Mouse (Mus musculus): ENCODE measurements around the gene Islr. TPM values are rescaled to one million over a fixed set of nuclear protein-coding genes. Genes with fewer than 3 reads are reported as not detected.

Gene Islr
- total and polyA plus RNA-seq, 3 experiments, result not detected

- TF ChIP-seq RAD21 (IDR thresholded peaks at IDR 0.05; ENCODE audit: low read depth, low read length), result peak; percentile 85
- no peak for TF ChIP-seq ETS1 (IDR thresholded peaks at IDR 0.05; ENCODE audit: low read depth, low read length)
- TF ChIP-seq CHD2 (IDR thresholded peaks at IDR 0.05; ENCODE audit: low read length), result no peak
- no peak for TF ChIP-seq EP300 (IDR thresholded peaks at IDR 0.05; ENCODE audit: low read depth in 1 of 2, low read length in 2 of 2)
- TF ChIP-seq CHD1 (IDR thresholded peaks at IDR 0.05; ENCODE audit: low read depth, low read length), result no peak
Observed at GRCm38 (mm10) chr9:58204448-58205000, 418 bp upstream of the Islr start (continued).

- H3K9ac ChIP-seq (ENCODE audit: control insufficient read depth, low read depth, low read length, poor library complexity, severe bottlenecking), result no peak overlapping the region
- H3K79me2 ChIP-seq (ENCODE audit: control insufficient read depth, insufficient read depth, low read length, poor library complexity), result no peaks in the 10 kb centered on the region
- H3K36me3 ChIP-seq (ENCODE audit: control insufficient read depth in 1 of 2, insufficient read depth in 2 of 2, low read length in 2 of 2), result peaks cover 0 to 4% of the 10 kb centered on the region in 2 experiments; a peak in 2 of 4 replicates
- no peak for TF ChIP-seq TBP (IDR thresholded peaks at IDR 0.05; ENCODE audit: low read depth, low read length)
- no peak for TF ChIP-seq EP300 (IDR thresholded peaks at IDR 0.05; ENCODE audit: low read depth in 1 of 2, low read length in 2 of 2)
- TF ChIP-seq ETS1 (IDR thresholded peaks at IDR 0.05; ENCODE audit: low read depth, low read length), result no peak
- TF ChIP-seq ZC3H11A (IDR thresholded peaks at IDR 0.05; ENCODE audit: low read depth, low read length), result no peak
- TF ChIP-seq POLR2AphosphoS2 (IDR thresholded peaks at IDR 0.05; ENCODE audit: low read length), result no peak
- no peak for TF ChIP-seq ELF1 (IDR thresholded peaks at IDR 0.05; ENCODE audit: low read depth, low read length)
- TF ChIP-seq NRF1 (IDR thresholded peaks at IDR 0.05; ENCODE audit: insufficient read depth, low read depth, low read length, poor library complexity, severe bottlenecking), result no peak
- TF ChIP-seq TCF12 (IDR thresholded peaks at IDR 0.05; ENCODE audit: low read depth, low read length), result no peak
- TF ChIP-seq POLR2AphosphoS5 (IDR thresholded peaks at IDR 0.05; ENCODE audit: borderline replicate concordance, low read depth, low read length), result no peak
- TF ChIP-seq MAX (IDR thresholded peaks at IDR 0.05; ENCODE audit: low read length), result no peak
- no peak for TF ChIP-seq GABPA (IDR thresholded peaks at IDR 0.05; ENCODE audit: low read depth, low read length)
- peaks cover 0 to 10% of the 10 kb centered on the region in 2 experiments; a peak in 2 of 4 replicates for H3K4me1 ChIP-seq (ENCODE audit: control insufficient read depth in 1 of 2, insufficient read depth in 2 of 2, low read length in 2 of 2)
- DNase-seq (ENCODE audit: low read depth, low spot score), result no peak
- no peaks in the 10 kb centered on the region for H3K27me3 ChIP-seq (ENCODE audit: control insufficient read depth in 1 of 2, insufficient read depth in 2 of 2, low read length in 2 of 2)
- H3K9me3 ChIP-seq (replicated peaks; ENCODE audit: insufficient read depth, low read length), result no peaks in the 10 kb centered on the region
- no peak overlapping the region for H3K27ac ChIP-seq (ENCODE audit: control insufficient read depth, low read depth, low read length)
- H3K4me3 ChIP-seq (ENCODE audit: control insufficient read depth in 1 of 2, insufficient read depth in 1 of 2, low read depth in 2 of 2, low read length in 2 of 2), result no peak overlapping the region
Observed at GRCm38 (mm10) chr9:58202676-58203453, 1.2 kb downstream of the Islr start.

GRCm38 (mm10) chr9:58201861-58202549, 2.1 kb downstream of the Islr start:
- DNase-seq (ENCODE audit: low read depth, low spot score), result no peak
- Histone ChIP-seq H3K9me3 (replicated peaks; ENCODE audit: insufficient read depth, low read length) (no peaks in the 10 kb centered on the region), H3K9ac (ENCODE audit: control insufficient read depth, low read depth, low read length, poor library complexity, severe bottlenecking) (no peak overlapping the region), H3K79me2 (ENCODE audit: control insufficient read depth, insufficient read depth, low read length, poor library complexity) (no peaks in the 10 kb centered on the region), H3K27me3 (ENCODE audit: control insufficient read depth in 1 of 2, insufficient read depth in 2 of 2, low read length in 2 of 2) (no peaks in the 10 kb centered on the region), H3K27ac (ENCODE audit: control insufficient read depth, low read depth, low read length) (no peak overlapping the region), H3K4me1 (ENCODE audit: control insufficient read depth in 1 of 2, insufficient read depth in 2 of 2, low read length in 2 of 2) (peaks cover 0 to 4% of the 10 kb centered on the region in 2 experiments; a peak in 2 of 4 replicates), H3K36me3 (ENCODE audit: control insufficient read depth in 1 of 2, insufficient read depth in 2 of 2, low read length in 2 of 2) (no peaks in the 10 kb centered on the region), H3K4me3 (ENCODE audit: control insufficient read depth in 1 of 2, insufficient read depth in 1 of 2, low read depth in 2 of 2, low read length in 2 of 2) (no peak overlapping the region)
- TF ChIP-seq MYB (IDR thresholded peaks at IDR 0.05; ENCODE audit: low read depth, low read length) (no peak), USF2 (IDR thresholded peaks at IDR 0.05; ENCODE audit: borderline replicate concordance in 1 of 2, insufficient read depth in 1 of 2, low read depth in 1 of 2, low read length in 2 of 2) (no peak), POLR2AphosphoS5 (IDR thresholded peaks at IDR 0.05; ENCODE audit: borderline replicate concordance, low read depth, low read length) (no peak), KAT2A (conservative IDR thresholded peaks at IDR 0.05; ENCODE audit: low read depth, low read length) (no peak), ZMIZ1 (IDR thresholded peaks at IDR 0.05; ENCODE audit: low read depth, low read length) (no peak), CHD2 (IDR thresholded peaks at IDR 0.05; ENCODE audit: low read length) (no peak), JUND (IDR thresholded peaks at IDR 0.05; ENCODE audit: low read depth, low read length) (no peak)

Measured in MEL (cell line).